Mouse (Mus musculus) forebrain, embryonic 11.5 days (tissue): ENCODE measurements around the gene Acd. TPM values are rescaled to one million over a fixed set of nuclear protein-coding genes. Genes with fewer than 3 reads are reported as not detected.
A peak's percentile ranks its signal among the peaks of the same experiment; 100 is the strongest.

ENCODE experiments used
- ATAC-seq: fragments of 200-750 bp; cut with Nextera tagmentation; replicated peaks from 2 replicates; pipeline ENCODE4 v1.8.0; 2017; ENCODE audit warnings: moderate TSS enrichment; ENCODE audit not compliant: low FRiP score
- DNase-seq: peaks from one replicate; pipeline ENCODE4 v3.0.0-alpha.2; 2017; ENCODE audit warnings: low spot score
- H3K27ac ChIP-seq: fragments of 300-500 bp; sonication (generic); 2 replicates; pipeline ENCODE4 v1.5.1; 2014; ENCODE audit warnings: low read depth, low read length
- H3K27me3 ChIP-seq: fragments of 300-500 bp; sonication (generic); 2 replicates; pipeline ENCODE4 v1.6.1; 2014; ENCODE audit warnings: mild to moderate bottlenecking, low read length, mixed read lengths; ENCODE audit not compliant: control insufficient read depth, insufficient read depth
- H3K36me3 ChIP-seq: fragments of 300-500 bp; sonication (generic); 2 replicates; pipeline ENCODE4 v1.6.1; 2014; ENCODE audit warnings: mild to moderate bottlenecking, low read length, moderate library complexity, mixed read lengths; ENCODE audit not compliant: control insufficient read depth, insufficient read depth
- H3K4me1 ChIP-seq: fragments of 300-500 bp; sonication (generic); replicated peaks from 2 replicates; pipeline ENCODE4 v1.6.1; 2014; ENCODE audit warnings: low read length, mixed read lengths; ENCODE audit not compliant: control insufficient read depth, insufficient read depth
- H3K4me2 ChIP-seq: fragments of 300-500 bp; sonication (generic); 2 replicates; pipeline ENCODE4 v1.6.1; 2014; ENCODE audit warnings: low read depth, mild to moderate bottlenecking, low read length, moderate library complexity, mixed read lengths; ENCODE audit not compliant: severe bottlenecking
- H3K4me3 ChIP-seq: fragments of 300-500 bp; sonication (generic); 2 replicates; pipeline ENCODE4 v1.5.1; 2014; ENCODE audit warnings: low read depth, low read length
- H3K9ac ChIP-seq: fragments of 300-500 bp; sonication (generic); 2 replicates; pipeline ENCODE4 v1.6.1; 2014; ENCODE audit warnings: low read length
- H3K9me3 ChIP-seq: fragments of 300-500 bp; sonication (generic); 2 replicates; pipeline ENCODE4 v1.6.1; 2016; ENCODE audit warnings: low read length, mixed read lengths; ENCODE audit not compliant: control insufficient read depth
- WGBS: fragments of 180-500 bp; shearing (Covaris S2); extraction: QIAGEN DNeasy Blood & Tissue Kit; methylation state at CpG from one replicate; pipeline ENCODE4 v1.1.7; 2014; 5-methylcytosine and 5-hydroxymethylcytosine counted together
- polyA plus RNA-seq: library from polyadenylated mRNA; unstranded; fragments of >200 nt; fragmentation: Nextera tagmentation; extraction: Ambion mirVana; gene quantifications from 2 replicates; pipeline ENCODE4 v1.2.1, GENCODE M21; 2014

Acd gene
- 76.9 and 83.6 TPM in 2 replicates for polyA plus RNA-seq

GRCm38 (mm10) chr8:105700966-105701824 is at the start of gene Acd, which contains the start of gene Pard6a:
TSS of gene Acd (minus strand) at chr8:105701102.
TSS of gene Pard6a (plus strand) at chr8:105701148.
- Histone ChIP-seq H3K9me3 (no peaks in the 10 kb centered on the region), H3K36me3 (peaks cover 6% of the 10 kb centered on the region; the same call in 1 of the 2 replicates), H3K27ac (peak within 1 kb of the TSS; percentile 84), H3K27me3 (no peaks in the 10 kb centered on the region), H3K4me1 (peaks cover 8% of the 10 kb centered on the region), H3K9ac (peak within 1 kb of the TSS; percentile 70), H3K4me2 (peak within 1 kb of the TSS; percentile 93), H3K4me3 (peak within 1 kb of the TSS; percentile 66)
- WGBS = under 1% methylated on average over 59 of the region's 60 CpGs
- DNase-seq (peak; percentile 98), ATAC-seq (peak; percentile 82)

GRCm38 (mm10) chr8:105750606-105751005 is 49.7 kb upstream of the Acd start:
- Histone ChIP-seq H3K36me3 (no peaks in the 10 kb centered on the region), H3K4me1 (peaks cover 4% of the 10 kb centered on the region), H3K4me3 (no peak overlapping the region), H3K9ac (no peak overlapping the region), H3K9me3 (no peaks in the 10 kb centered on the region), H3K4me2 (0 out of 2 replicates have a peak overlapping the region, but pooled peaks have one; percentile 6), H3K27ac (no peak overlapping the region), H3K27me3 (no peaks in the 10 kb centered on the region)
- DNase-seq (peak; percentile 56), ATAC-seq (no peak)
- WGBS = 20% methylated on average over 11 of the region's 11 CpGs

GRCm38 (mm10) chr8:105743301-105743700 is 42.4 kb upstream of the Acd start:
- Histone ChIP-seq H3K4me2 (no peak overlapping the region), H3K9ac (no peak overlapping the region), H3K27ac (no peak overlapping the region), H3K4me1 (no peaks in the 10 kb centered on the region), H3K27me3 (no peaks in the 10 kb centered on the region), H3K36me3 (no peaks in the 10 kb centered on the region), H3K4me3 (no peak overlapping the region), H3K9me3 (no peaks in the 10 kb centered on the region)
- DNase-seq (no peak), ATAC-seq (no peak)
- WGBS = 93% methylated on average over 4 of the region's 4 CpGs

- no peaks in the 10 kb centered on the region for H3K4me1 ChIP-seq
- 92% methylated on average over 5 of the region's 5 CpGs for WGBS
- no peaks in the 10 kb centered on the region for H3K27me3 ChIP-seq
- no peak overlapping the region for H3K27ac ChIP-seq
- H3K9ac ChIP-seq = no peak overlapping the region
- DNase-seq = no peak
- no peak for ATAC-seq
- H3K4me2 ChIP-seq = no peak overlapping the region
- H3K9me3 ChIP-seq = no peaks in the 10 kb centered on the region
- H3K4me3 ChIP-seq = no peak overlapping the region
- no peaks in the 10 kb centered on the region; the same call in 1 of the 2 replicates for H3K36me3 ChIP-seq
These were observed 38.3 kb upstream of the Acd start for GRCm38 (mm10) chr8:105739216-105739615.

GRCm38 (mm10) chr8:105732186-105732585 is 31.3 kb upstream of the Acd start:
- ATAC-seq = no peak

GRCm38 (mm10) chr8:105727397-105728124 is 26.7 kb upstream of the Acd start:
- 88% methylated on average over 18 of the region's 18 CpGs for WGBS

More at GRCm38 (mm10) chr8:105732186-105732585, 31.3 kb upstream of the Acd start:
- Histone ChIP-seq H3K9me3 (no peaks in the 10 kb centered on the region), H3K4me2 (no peak overlapping the region), H3K36me3 (no peaks in the 10 kb centered on the region; the same call in 1 of the 2 replicates), H3K27ac (no peak overlapping the region), H3K4me3 (no peak overlapping the region), H3K9ac (no peak overlapping the region), H3K4me1 (no peaks in the 10 kb centered on the region), H3K27me3 (no peaks in the 10 kb centered on the region)
- 90% methylated on average over 5 of the region's 5 CpGs for WGBS
- DNase-seq = no peak

GRCm38 (mm10) chr8:105725726-105726125 is 24.8 kb upstream of the Acd start:
- Histone ChIP-seq H3K9me3 (no peaks in the 10 kb centered on the region), H3K4me2 (no peak overlapping the region), H3K9ac (no peak overlapping the region), H3K36me3 (no peaks in the 10 kb centered on the region; the same call in 1 of the 2 replicates), H3K27ac (no peak overlapping the region), H3K4me1 (no peaks in the 10 kb centered on the region), H3K27me3 (no peaks in the 10 kb centered on the region), H3K4me3 (no peak overlapping the region)
- WGBS = 85% methylated on average over 5 of the region's 5 CpGs
- no peak for DNase-seq
- no peak for ATAC-seq

More at GRCm38 (mm10) chr8:105727397-105728124, 26.7 kb upstream of the Acd start:
- H3K4me3 ChIP-seq = no peak overlapping the region
- H3K9ac ChIP-seq = no peak overlapping the region
- no peak for DNase-seq
- no peak overlapping the region for H3K27ac ChIP-seq
- H3K27me3 ChIP-seq = no peaks in the 10 kb centered on the region
- H3K4me1 ChIP-seq = no peaks in the 10 kb centered on the region
- no peaks in the 10 kb centered on the region for H3K9me3 ChIP-seq
- no peaks in the 10 kb centered on the region; the same call in 1 of the 2 replicates for H3K36me3 ChIP-seq
- no peak overlapping the region for H3K4me2 ChIP-seq
- no peak for ATAC-seq

GRCm38 (mm10) chr8:105722861-105723260 is 22.0 kb upstream of the Acd start:
- no peaks in the 10 kb centered on the region; the same call in 1 of the 2 replicates for H3K36me3 ChIP-seq
- no peak overlapping the region for H3K4me2 ChIP-seq
- H3K9ac ChIP-seq = no peak overlapping the region
- H3K4me3 ChIP-seq = no peak overlapping the region
- H3K4me1 ChIP-seq = no peaks in the 10 kb centered on the region
- DNase-seq = no peak
- ATAC-seq = no peak
- no peaks in the 10 kb centered on the region for H3K27me3 ChIP-seq
- no peaks in the 10 kb centered on the region for H3K9me3 ChIP-seq
- no peak overlapping the region for H3K27ac ChIP-seq
- WGBS = 94% methylated on average over 9 of the region's 9 CpGs
